Mouse (Mus musculus): ENCODE data around the gene Rabggta. TPM values are rescaled to one million over a fixed set of nuclear protein-coding genes. Genes with fewer than 3 reads are reported as not detected.

Gene Rabggta
- polyA plus RNA-seq, 1 experiment from 2014 or later = 29.3 TPM

- ATAC-seq (ENCODE audit: insufficient read depth, low FRiP score, low TSS enrichment) (no peak), DNase-seq (ENCODE audit: low spot score) (no peak)
- H3K36me3 ChIP-seq (ENCODE audit: control insufficient read depth, insufficient read depth, low read length) = no peaks in the 10 kb centered on the region
- H3K9me3 ChIP-seq (ENCODE audit: control insufficient read depth, low read length) = no peaks in the 10 kb centered on the region
- H3K9ac ChIP-seq (ENCODE audit: low read length) = no peak overlapping the region
- no peak overlapping the region for H3K4me2 ChIP-seq (ENCODE audit: low read depth)
- no peak overlapping the region for H3K27ac ChIP-seq (ENCODE audit: low read depth, low read length)
- no peaks in the 10 kb centered on the region for H3K27me3 ChIP-seq (ENCODE audit: control insufficient read depth, insufficient read depth, low read length)
- H3K4me3 ChIP-seq (ENCODE audit: low read depth, low read length) = no peak overlapping the region
- 86% methylated on average over 4 of the region's 4 CpGs for WGBS
- H3K4me1 ChIP-seq (ENCODE audit: control insufficient read depth, insufficient read depth, low read length) = no peaks in the 10 kb centered on the region
Observed at GRCm38 (mm10) chr14:55735758-55736157, 13.7 kb upstream of the Rabggta start.

- no peaks in the 10 kb centered on the region for H3K4me1 ChIP-seq (ENCODE audit: control insufficient read depth, insufficient read depth, low read length)
Observed at GRCm38 (mm10) chr14:55735334-55735733, 13.3 kb upstream of the Rabggta start.

GRCm38 (mm10) chr14:55734869-55735268 lies 12.8 kb upstream of the Rabggta start:
- Histone ChIP-seq H3K9ac (ENCODE audit: low read length) (no peak overlapping the region), H3K4me1 (ENCODE audit: control insufficient read depth, insufficient read depth, low read length) (no peaks in the 10 kb centered on the region), H3K27me3 (ENCODE audit: control insufficient read depth, insufficient read depth, low read length) (no peaks in the 10 kb centered on the region), H3K27ac (ENCODE audit: low read depth, low read length) (no peak overlapping the region), H3K36me3 (ENCODE audit: control insufficient read depth, insufficient read depth, low read length) (no peaks in the 10 kb centered on the region), H3K4me2 (ENCODE audit: low read depth) (no peak overlapping the region), H3K4me3 (ENCODE audit: low read depth, low read length) (no peak overlapping the region), H3K9me3 (ENCODE audit: control insufficient read depth, low read length) (no peaks in the 10 kb centered on the region)
- ATAC-seq (ENCODE audit: insufficient read depth, low FRiP score, low TSS enrichment) (no peak), DNase-seq (ENCODE audit: low spot score) (no peak)
- 75% methylated on average over 7 of the region's 7 CpGs for WGBS

More at GRCm38 (mm10) chr14:55735334-55735733, 13.3 kb upstream of the Rabggta start:
- Histone ChIP-seq H3K4me2 (ENCODE audit: low read depth) (no peak overlapping the region), H3K27me3 (ENCODE audit: control insufficient read depth, insufficient read depth, low read length) (no peaks in the 10 kb centered on the region), H3K27ac (ENCODE audit: low read depth, low read length) (no peak overlapping the region), H3K9me3 (ENCODE audit: control insufficient read depth, low read length) (no peaks in the 10 kb centered on the region), H3K36me3 (ENCODE audit: control insufficient read depth, insufficient read depth, low read length) (no peaks in the 10 kb centered on the region), H3K4me3 (ENCODE audit: low read depth, low read length) (no peak overlapping the region), H3K9ac (ENCODE audit: low read length) (no peak overlapping the region)
- 77% methylated on average over 3 of the region's 3 CpGs for WGBS
- ATAC-seq (ENCODE audit: insufficient read depth, low FRiP score, low TSS enrichment) (no peak), DNase-seq (ENCODE audit: low spot score) (no peak)

- no peaks in the 10 kb centered on the region for H3K4me1 ChIP-seq (ENCODE audit: control insufficient read depth, insufficient read depth, low read length)
- no peak overlapping the region for H3K4me2 ChIP-seq (ENCODE audit: low read depth)
- no peaks in the 10 kb centered on the region for H3K9me3 ChIP-seq (ENCODE audit: control insufficient read depth, low read length)
- H3K9ac ChIP-seq (ENCODE audit: low read length) = no peak overlapping the region
- no peak for ATAC-seq (ENCODE audit: insufficient read depth, low FRiP score, low TSS enrichment)
- H3K27ac ChIP-seq (ENCODE audit: low read depth, low read length) = no peak overlapping the region
- H3K36me3 ChIP-seq (ENCODE audit: control insufficient read depth, insufficient read depth, low read length) = no peaks in the 10 kb centered on the region
- no peaks in the 10 kb centered on the region for H3K27me3 ChIP-seq (ENCODE audit: control insufficient read depth, insufficient read depth, low read length)
- DNase-seq (ENCODE audit: low spot score) = no peak
- 85% methylated on average over 10 of the region's 10 CpGs for WGBS
- no peak overlapping the region for H3K4me3 ChIP-seq (ENCODE audit: low read depth, low read length)
Observed at GRCm38 (mm10) chr14:55733889-55734288, 11.8 kb upstream of the Rabggta start.

- ATAC-seq (ENCODE audit: insufficient read depth, low FRiP score, low TSS enrichment) = no peak
- Histone ChIP-seq H3K9ac (ENCODE audit: low read length) (no peak overlapping the region), H3K36me3 (ENCODE audit: control insufficient read depth, insufficient read depth, low read length) (no peaks in the 10 kb centered on the region), H3K27me3 (ENCODE audit: control insufficient read depth, insufficient read depth, low read length) (no peaks in the 10 kb centered on the region), H3K9me3 (ENCODE audit: control insufficient read depth, low read length) (no peaks in the 10 kb centered on the region), H3K4me2 (ENCODE audit: low read depth) (no peak overlapping the region), H3K4me1 (ENCODE audit: control insufficient read depth, insufficient read depth, low read length) (no peaks in the 10 kb centered on the region), H3K27ac (ENCODE audit: low read depth, low read length) (no peak overlapping the region), H3K4me3 (ENCODE audit: low read depth, low read length) (no peak overlapping the region)
- 91% methylated on average over 7 of the region's 7 CpGs for WGBS
- no peak for DNase-seq (ENCODE audit: low spot score)
Observed at GRCm38 (mm10) chr14:55730531-55731032, 8.5 kb upstream of the Rabggta start.

GRCm38 (mm10) chr14:55730116-55730515 lies 8.1 kb upstream of the Rabggta start:
- H3K36me3 ChIP-seq (ENCODE audit: control insufficient read depth, insufficient read depth, low read length) = no peaks in the 10 kb centered on the region
- no peaks in the 10 kb centered on the region for H3K9me3 ChIP-seq (ENCODE audit: control insufficient read depth, low read length)
- H3K4me1 ChIP-seq (ENCODE audit: control insufficient read depth, insufficient read depth, low read length) = no peaks in the 10 kb centered on the region
- no peak overlapping the region for H3K9ac ChIP-seq (ENCODE audit: low read length)
- 84% methylated on average over 7 of the region's 7 CpGs for WGBS
- H3K4me3 ChIP-seq (ENCODE audit: low read depth, low read length) = no peak overlapping the region
- no peak overlapping the region for H3K27ac ChIP-seq (ENCODE audit: low read depth, low read length)
- DNase-seq (ENCODE audit: low spot score) (no peak), ATAC-seq (ENCODE audit: insufficient read depth, low FRiP score, low TSS enrichment) (no peak)
- H3K27me3 ChIP-seq (ENCODE audit: control insufficient read depth, insufficient read depth, low read length) = no peaks in the 10 kb centered on the region
- H3K4me2 ChIP-seq (ENCODE audit: low read depth) = no peak overlapping the region

GRCm38 (mm10) chr14:55727889-55728685 lies 6.0 kb upstream of the Rabggta start:
- Histone ChIP-seq H3K4me1 (ENCODE audit: control insufficient read depth, insufficient read depth, low read length) (no peaks in the 10 kb centered on the region), H3K4me2 (ENCODE audit: low read depth) (no peak overlapping the region), H3K27ac (ENCODE audit: low read depth, low read length) (no peak overlapping the region), H3K9me3 (ENCODE audit: control insufficient read depth, low read length) (no peaks in the 10 kb centered on the region), H3K4me3 (ENCODE audit: low read depth, low read length) (no peak overlapping the region), H3K27me3 (ENCODE audit: control insufficient read depth, insufficient read depth, low read length) (no peaks in the 10 kb centered on the region), H3K9ac (ENCODE audit: low read length) (no peak overlapping the region), H3K36me3 (ENCODE audit: control insufficient read depth, insufficient read depth, low read length) (no peaks in the 10 kb centered on the region)
- DNase-seq (ENCODE audit: low spot score) = no peak
- 75% methylated on average over 8 of the region's 8 CpGs for WGBS
- no peak for ATAC-seq (ENCODE audit: insufficient read depth, low FRiP score, low TSS enrichment)

GRCm38 (mm10) chr14:55726261-55726660 lies 4.2 kb upstream of the Rabggta start:
- no peaks in the 10 kb centered on the region for H3K9me3 ChIP-seq (ENCODE audit: control insufficient read depth, low read length)
- no peak for DNase-seq (ENCODE audit: low spot score)
- H3K9ac ChIP-seq (ENCODE audit: low read length) = no peak overlapping the region
- no peak overlapping the region for H3K4me2 ChIP-seq (ENCODE audit: low read depth)
- no peaks in the 10 kb centered on the region for H3K36me3 ChIP-seq (ENCODE audit: control insufficient read depth, insufficient read depth, low read length)
- no peak for ATAC-seq (ENCODE audit: insufficient read depth, low FRiP score, low TSS enrichment)
- H3K27me3 ChIP-seq (ENCODE audit: control insufficient read depth, insufficient read depth, low read length) = no peaks in the 10 kb centered on the region
- H3K4me3 ChIP-seq (ENCODE audit: low read depth, low read length) = no peak overlapping the region
- no peak overlapping the region for H3K27ac ChIP-seq (ENCODE audit: low read depth, low read length)
- H3K4me1 ChIP-seq (ENCODE audit: control insufficient read depth, insufficient read depth, low read length) = no peaks in the 10 kb centered on the region

GRCm38 (mm10) chr14:55724411-55724871 lies 2.4 kb upstream of the Rabggta start:
- no peak for DNase-seq (ENCODE audit: low spot score)
- H3K27ac ChIP-seq (ENCODE audit: low read depth, low read length) = no peak overlapping the region
- no peaks in the 10 kb centered on the region for H3K4me1 ChIP-seq (ENCODE audit: control insufficient read depth, insufficient read depth, low read length)
- no peak overlapping the region for H3K4me2 ChIP-seq (ENCODE audit: low read depth)
- WGBS = 69% methylated on average over 8 of the region's 8 CpGs
- ATAC-seq (ENCODE audit: insufficient read depth, low FRiP score, low TSS enrichment) = no peak
- no peaks in the 10 kb centered on the region for H3K9me3 ChIP-seq (ENCODE audit: control insufficient read depth, low read length)
- H3K9ac ChIP-seq (ENCODE audit: low read length) = no peak overlapping the region
- H3K36me3 ChIP-seq (ENCODE audit: control insufficient read depth, insufficient read depth, low read length) = no peaks in the 10 kb centered on the region
- no peak overlapping the region for H3K4me3 ChIP-seq (ENCODE audit: low read depth, low read length)
- H3K27me3 ChIP-seq (ENCODE audit: control insufficient read depth, insufficient read depth, low read length) = no peaks in the 10 kb centered on the region

Data from neural tube, embryonic 11.5 days (tissue).